Mouse (Mus musculus) cerebellum, adult 2 months (tissue): ENCODE data around the gene Terb1.

ENCODE experiments used
- CTCF ChIP-seq: fragments of 200-500 bp; IDR thresholded peaks from 2 replicates; pipeline ENCODE4 v1.5.1; 2011; ENCODE audit warnings: low read depth, mild to moderate bottlenecking, control low read depth, low read length, moderate library complexity, borderline replicate concordance; ENCODE audit not compliant: insufficient read depth
- POLR2A ChIP-seq: fragments of 200-500 bp; IDR thresholded peaks from 2 replicates; pipeline ENCODE4 v1.6.1; 2011; ENCODE audit warnings: low read length, control low read depth, borderline replicate concordance; ENCODE audit not compliant: insufficient read depth

DNA sequence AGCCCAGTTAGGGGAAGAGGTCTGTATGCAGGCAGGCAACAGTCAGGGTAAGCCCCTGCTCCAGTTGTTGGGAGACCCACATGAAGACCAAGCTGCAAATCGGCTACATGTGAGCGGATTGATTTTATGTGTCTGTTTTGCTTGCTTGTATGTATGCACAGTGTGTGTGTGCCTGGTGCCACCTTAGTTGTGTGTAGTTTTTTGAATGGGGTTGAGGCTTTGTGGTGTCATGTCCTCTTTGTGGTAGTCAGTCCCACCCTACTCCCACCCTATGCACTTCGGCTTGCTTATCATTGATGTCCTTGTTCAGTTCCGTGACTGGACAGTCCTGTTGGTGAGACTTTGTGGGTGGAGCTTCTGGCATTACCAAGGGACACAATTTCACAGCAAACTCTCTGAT lies 95.9 kb downstream of the Terb1 start:
- TF ChIP-seq CTCF (no peak), POLR2A (no peak)
